Mouse (Mus musculus): ENCODE data around the gene Nes.

DNA sequence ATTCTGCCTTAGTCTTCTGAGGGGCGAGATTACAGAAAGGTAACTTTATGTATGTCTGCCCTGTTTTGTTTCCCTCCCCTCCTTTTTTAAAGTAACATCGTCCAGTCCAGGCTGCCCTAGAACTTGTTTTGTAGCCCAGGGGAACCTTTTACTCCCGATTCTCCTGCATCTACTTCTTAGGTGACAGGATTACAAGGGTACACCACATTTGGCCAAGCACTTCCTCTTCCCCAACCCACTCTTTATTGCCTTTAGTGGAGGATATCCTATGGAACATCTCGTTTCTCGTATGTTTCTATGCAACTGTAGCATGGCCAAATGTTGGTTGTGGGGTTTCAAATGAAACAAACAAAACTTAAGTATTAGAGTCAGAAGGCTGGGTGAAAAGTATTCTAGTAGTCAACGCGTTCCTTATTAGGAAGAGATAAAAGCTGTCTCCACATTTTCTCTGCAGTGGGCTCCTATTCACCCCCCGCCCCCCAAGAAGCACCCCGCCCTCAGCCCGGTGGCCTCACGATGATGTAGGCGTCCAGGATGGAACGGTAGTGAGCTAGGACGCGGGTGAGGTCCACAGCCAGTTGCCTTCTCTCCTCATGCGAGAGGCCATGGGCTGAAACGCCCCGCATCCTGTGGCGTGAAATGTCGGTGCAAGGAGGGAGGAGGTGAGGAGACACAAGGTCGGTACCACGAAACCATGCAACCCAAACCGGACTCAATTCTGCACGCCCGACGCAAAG is 41.4 kb upstream of the Nes start:
- TF ChIP-seq GATA1 (IDR thresholded peaks at IDR 0.05; ENCODE audit: borderline replicate concordance, low read length), result no peak
- no peak for TF ChIP-seq FLI1 (IDR thresholded peaks at IDR 0.05; ENCODE audit: low read length)

All from megakaryocyte, embryonic 14.5 days (primary cell).